Mouse (Mus musculus) E14TG2a.4 (cell line): ENCODE data around the gene Tlx3.

ENCODE experiments used
- CTCF ChIP-seq: conservative IDR thresholded peaks from 2 replicates; pipeline ENCODE4 v1.5.1; 2014; ENCODE audit warnings: low read length
- POU5F1 ChIP-seq: IDR thresholded peaks from 2 replicates; pipeline ENCODE4 v1.6.1; 2014; ENCODE audit warnings: low read length, borderline replicate concordance

- TF ChIP-seq CTCF (no peak), POU5F1 (no peak)
Observed at GRCm38 (mm10) chr11:33202972-33203371, 417 bp downstream of the Tlx3 start.
